Mouse (Mus musculus) mouse embryonic stem cell (cell line): Measurements from ENCODE around the gene Nrsn1.
"Not testable (repeated sequence)": the region's sequence is repeated elsewhere in the genome, so short reads cannot be mapped to it uniquely, and the experiment has no call there.

Experiments
- in situ Hi-C, 2 experiments: fragments of 300-500 bp; cut with MboI; formaldehyde crosslinking; loops; 1 replicate in 1 of 2; 3 replicates in 1 of 2; pipeline ENCODE4 v1.14.3; 2019 to 2020; ENCODE audit warnings: low sequenced_read_pairs in 2 of 2, low pct_unique_long_range_greater_than_20kb in 1 of 2, mixed read lengths in 1 of 2; ENCODE audit not compliant: unreplicated experiment in 1 of 2

Nrsn1 gene

DNA sequence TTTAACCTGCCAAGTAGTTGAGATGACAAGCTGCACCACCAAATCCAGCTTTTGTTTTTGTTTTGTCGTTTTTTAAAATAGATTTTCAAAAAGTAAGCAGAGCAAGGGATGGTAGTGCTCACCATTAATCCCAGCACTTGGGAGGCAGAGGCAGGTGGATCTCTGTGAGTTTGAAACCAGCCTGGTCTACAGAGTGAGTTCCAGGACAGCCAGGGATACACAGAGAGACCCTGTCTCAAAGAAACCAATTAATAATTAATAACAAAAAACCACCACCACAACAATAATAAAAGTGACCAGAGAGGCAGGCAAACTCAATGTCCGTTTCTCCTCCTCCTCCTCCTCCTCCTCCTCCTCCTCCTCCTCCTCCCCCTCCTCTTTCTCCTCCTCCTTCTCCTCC lies at the start of gene Nrsn1:
Nrsn1 (minus strand) TSS at position 101 of the 400 bp plus-strand sequence.
- in situ Hi-C loops, result not testable (repeated sequence)

DNA sequence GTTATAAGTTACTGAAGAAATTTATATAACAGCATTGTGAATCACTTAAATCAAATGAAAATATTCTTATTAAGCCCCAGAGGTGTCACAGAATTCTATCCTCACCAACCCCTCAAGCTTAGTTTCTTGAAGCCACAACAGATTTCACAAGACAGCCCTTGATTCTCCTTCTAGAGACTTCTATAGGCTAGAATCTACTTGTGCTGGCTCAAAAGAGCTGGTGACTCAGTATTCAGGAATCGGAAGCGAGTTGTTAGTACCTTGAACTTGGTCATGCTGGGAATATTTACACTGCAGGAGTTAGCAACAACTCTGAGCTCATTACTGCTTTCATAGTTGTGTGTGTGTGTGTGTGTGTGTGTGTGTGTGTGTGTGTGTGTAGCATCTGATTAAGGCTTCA lies 41.8 kb upstream of the Nrsn1 start:
- in situ Hi-C loops, result no loop called here

DNA sequence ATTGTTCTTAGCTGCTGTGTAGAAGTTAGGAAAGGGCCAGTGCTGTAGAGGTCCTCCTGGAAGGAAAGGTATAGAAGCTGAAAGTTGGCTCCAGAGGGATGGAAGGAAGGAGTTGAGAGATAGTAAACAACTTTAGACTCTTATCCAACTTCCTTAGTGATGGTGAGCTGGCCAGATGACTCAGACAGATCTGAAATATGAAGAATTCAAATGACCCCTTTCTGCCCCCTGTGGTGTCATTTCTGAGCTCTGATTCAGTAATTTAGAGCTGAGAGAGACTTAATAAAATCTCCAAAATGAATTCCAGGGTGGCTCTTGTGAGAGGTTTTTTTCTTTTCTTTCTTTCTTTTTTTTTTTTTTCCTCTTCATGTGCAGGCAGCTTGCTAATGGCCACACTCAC lies 39.8 kb upstream of the Nrsn1 start:
- in situ Hi-C loops, result no loop called here

GRCm38 (mm10) chr13:25288736-25289135 lies 18.4 kb upstream of the Nrsn1 start:
- in situ Hi-C loops, result no loop called here

DNA sequence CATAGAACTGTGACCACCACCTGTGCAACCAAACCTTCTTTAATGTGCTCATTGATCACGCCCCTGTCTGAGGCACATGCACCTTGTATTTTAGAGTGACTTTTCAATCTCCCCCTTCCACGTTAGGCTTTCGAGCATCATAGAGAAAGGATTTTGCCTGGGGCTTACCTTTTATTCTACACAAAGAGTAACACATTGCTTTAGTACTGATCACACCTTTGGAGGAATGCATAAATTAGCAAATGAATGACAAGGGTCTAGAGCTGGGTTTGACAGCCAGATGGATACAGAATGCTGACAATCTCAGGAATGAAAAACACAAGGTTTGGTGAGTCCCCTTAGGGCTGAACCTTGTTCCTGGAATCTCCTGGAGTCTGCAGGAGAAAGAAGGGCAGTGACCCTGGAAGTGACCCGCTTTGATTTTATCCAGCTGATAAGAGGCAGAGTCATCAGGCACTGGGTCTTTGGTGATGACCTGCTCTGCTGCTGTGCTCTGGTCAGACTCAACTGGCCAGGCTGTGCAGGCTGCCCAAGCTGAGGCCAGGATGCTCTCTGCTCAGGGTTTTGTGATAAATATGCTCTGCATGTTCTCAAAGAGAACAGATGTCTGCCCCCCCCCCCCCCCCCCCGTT lies 4.7 kb upstream of the Nrsn1 start:
- in situ Hi-C loops, result no loop called here

- in situ Hi-C loops, result no loop called here
Observed at GRCm38 (mm10) chr13:25272189-25272588, 1.9 kb upstream of the Nrsn1 start.

DNA sequence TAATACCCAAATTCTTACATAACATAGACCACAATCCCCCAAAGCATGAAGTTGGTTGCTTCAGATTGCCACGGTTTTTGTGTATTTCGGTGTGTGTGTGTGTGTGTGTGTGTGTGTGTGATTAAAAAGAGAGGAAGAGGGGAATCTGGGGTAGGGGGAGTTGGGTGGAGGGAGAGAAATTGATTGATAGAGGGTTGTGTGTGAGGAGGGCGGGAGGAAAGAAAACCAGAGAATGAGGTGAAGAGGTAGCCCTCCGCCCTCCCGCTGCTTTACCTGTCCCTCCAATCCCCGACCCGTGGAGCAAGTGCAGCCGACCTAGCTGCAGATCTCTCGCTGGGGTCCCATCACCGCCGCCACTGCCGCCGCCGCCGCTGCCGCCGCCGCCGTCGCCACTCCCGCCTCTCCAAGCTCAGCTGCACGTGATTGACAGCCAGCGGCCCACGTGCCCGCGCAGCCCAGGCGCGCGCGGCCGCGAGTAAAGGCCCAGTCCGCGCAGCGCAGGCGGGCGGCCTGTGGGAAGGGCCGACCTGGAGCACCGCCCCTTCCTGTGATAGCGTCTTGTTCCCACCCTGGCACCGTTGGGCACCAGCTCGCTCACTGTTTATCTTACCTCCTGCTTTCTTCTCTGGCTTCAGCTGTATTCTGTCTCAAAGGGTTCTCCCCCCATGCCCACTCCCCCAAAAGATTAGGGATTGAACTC lies 583 bp downstream of the Nrsn1 start:
- in situ Hi-C loops, result no loop called here

- in situ Hi-C loops, result no loop called here
Observed at GRCm38 (mm10) chr13:25269039-25269438, 1.3 kb downstream of the Nrsn1 start.

GRCm38 (mm10) chr13:25262748-25263147 lies 7.6 kb downstream of the Nrsn1 start:
- in situ Hi-C loops, result no loop called here

GRCm38 (mm10) chr13:25257608-25258007 lies 12.7 kb downstream of the Nrsn1 start:
- in situ Hi-C loops, result no loop called here

GRCm38 (mm10) chr13:25254478-25255263 lies 15.6 kb downstream of the Nrsn1 start:
- in situ Hi-C loops, result no loop called here

- in situ Hi-C loops, result no loop called here
Observed at GRCm38 (mm10) chr13:25251893-25252292, 18.4 kb downstream of the Nrsn1 start.

- in situ Hi-C loops, result no loop called here
Observed at GRCm38 (mm10) chr13:25220186-25220787, 50.0 kb downstream of the Nrsn1 start.

DNA sequence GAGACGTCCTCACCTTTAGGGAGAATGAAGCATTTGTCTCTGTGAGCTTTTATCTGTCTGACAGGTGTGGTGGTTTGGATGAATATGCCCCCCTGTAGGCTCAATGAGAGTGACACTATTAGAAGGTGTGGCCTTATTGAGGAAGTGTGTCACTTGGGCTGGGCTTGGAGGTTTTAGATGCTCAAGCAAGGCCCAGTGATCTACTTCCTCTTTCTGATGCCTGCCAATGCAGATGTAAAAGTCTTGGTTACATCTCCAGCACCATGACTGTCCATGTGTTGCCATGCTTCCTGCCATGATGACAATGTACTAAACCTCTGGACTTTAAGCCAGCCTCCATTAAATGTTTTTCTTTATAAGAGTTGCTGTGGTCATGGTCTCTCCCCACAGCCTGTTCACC lies 51.9 kb downstream of the Nrsn1 start:
- in situ Hi-C loops, result no loop called here

GRCm38 (mm10) chr13:25206950-25207349 lies 63.4 kb downstream of the Nrsn1 start:
- in situ Hi-C loops, result no loop called here
